Mouse (Mus musculus): Measurements from ENCODE around the gene Gldc. TPM values are rescaled to one million over a fixed set of nuclear protein-coding genes. Genes with fewer than 3 reads are reported as not detected.
"Not testable (repeated sequence)": the region's sequence is repeated elsewhere in the genome, so short reads cannot be mapped to it uniquely, and the experiment has no call there.

Gene Gldc
- 0.73 TPM in 1 of 2 replicates, not detected in the other for polyA plus RNA-seq (2012; ENCODE audit: insufficient read depth, low replicate concordance)

GRCm38 (mm10) chr19:30174919-30175571 is at the start of gene Gldc:
Gldc (minus strand) TSS chr19:30175429.
- no peak for TF ChIP-seq GATA1 (IDR thresholded peaks at IDR 0.05; ENCODE audit: borderline replicate concordance, low read length)
- no peak for TF ChIP-seq FLI1 (IDR thresholded peaks at IDR 0.05; ENCODE audit: low read length)
- no peaks in the 10 kb centered on the region for H3K36me3 ChIP-seq (replicated peaks; ENCODE audit: low read length)
- H3K4me3 ChIP-seq (replicated peaks): peak within 1 kb of the TSS; percentile 87
- H3K27me3 ChIP-seq (replicated peaks): peaks cover 63% of the 10 kb centered on the region
- peaks cover 9% of the 10 kb centered on the region for H3K4me1 ChIP-seq
- peaks cover 26% of the 10 kb centered on the region for H3K9me3 ChIP-seq

- not testable (repeated sequence) for H3K36me3 ChIP-seq (replicated peaks; ENCODE audit: low read length); H3K4me1 ChIP-seq; H3K9me3 ChIP-seq; H3K27me3 ChIP-seq (replicated peaks); H3K4me3 ChIP-seq (replicated peaks)
Observed at GRCm38 (mm10) chr19:30222593-30222992, 47.4 kb upstream of the Gldc start.

GRCm38 (mm10) chr19:30217335-30217734 is 42.1 kb upstream of the Gldc start:
- no peaks in the 10 kb centered on the region for H3K27me3 ChIP-seq (replicated peaks)
- no peaks in the 10 kb centered on the region for H3K4me1 ChIP-seq
- TF ChIP-seq GATA1 (IDR thresholded peaks at IDR 0.05; ENCODE audit: borderline replicate concordance, low read length) (no peak), FLI1 (IDR thresholded peaks at IDR 0.05; ENCODE audit: low read length) (no peak)
- H3K36me3 ChIP-seq (replicated peaks; ENCODE audit: low read length): no peaks in the 10 kb centered on the region
- H3K4me3 ChIP-seq (replicated peaks): no peak overlapping the region
- H3K9me3 ChIP-seq: no peaks in the 10 kb centered on the region

- Histone ChIP-seq H3K9me3 (no peaks in the 10 kb centered on the region), H3K27me3 (replicated peaks) (no peaks in the 10 kb centered on the region), H3K36me3 (replicated peaks; ENCODE audit: low read length) (no peaks in the 10 kb centered on the region), H3K4me1 (no peaks in the 10 kb centered on the region), H3K4me3 (replicated peaks) (no peak overlapping the region)
- TF ChIP-seq GATA1 (IDR thresholded peaks at IDR 0.05; ENCODE audit: borderline replicate concordance, low read length) (no peak), FLI1 (IDR thresholded peaks at IDR 0.05; ENCODE audit: low read length) (no peak)
Observed at GRCm38 (mm10) chr19:30216186-30216585, 41.0 kb upstream of the Gldc start.

- not testable (repeated sequence) for H3K4me3 ChIP-seq (replicated peaks); H3K36me3 ChIP-seq (replicated peaks; ENCODE audit: low read length); H3K4me1 ChIP-seq; H3K9me3 ChIP-seq; H3K27me3 ChIP-seq (replicated peaks)
Observed at GRCm38 (mm10) chr19:30215736-30216135, 40.5 kb upstream of the Gldc start.

- no peak for TF ChIP-seq GATA1 (IDR thresholded peaks at IDR 0.05; ENCODE audit: borderline replicate concordance, low read length)
- Histone ChIP-seq H3K4me3 (replicated peaks) (no peak overlapping the region), H3K4me1 (no peaks in the 10 kb centered on the region), H3K36me3 (replicated peaks; ENCODE audit: low read length) (no peaks in the 10 kb centered on the region), H3K9me3 (no peaks in the 10 kb centered on the region), H3K27me3 (replicated peaks) (no peaks in the 10 kb centered on the region)
Observed at GRCm38 (mm10) chr19:30214026-30214425, 38.8 kb upstream of the Gldc start.

- not testable (repeated sequence) for H3K4me3 ChIP-seq (replicated peaks); H3K9me3 ChIP-seq; H3K4me1 ChIP-seq; H3K36me3 ChIP-seq (replicated peaks; ENCODE audit: low read length)
- peaks cover 25% of the 10 kb centered on the region for H3K27me3 ChIP-seq (replicated peaks)
Observed at GRCm38 (mm10) chr19:30209006-30209405, 33.8 kb upstream of the Gldc start.

- Histone ChIP-seq H3K36me3 (replicated peaks; ENCODE audit: low read length) (no peaks in the 10 kb centered on the region), H3K27me3 (replicated peaks) (peaks cover 26% of the 10 kb centered on the region), H3K4me3 (replicated peaks) (no peak overlapping the region), H3K9me3 (peaks cover 4% of the 10 kb centered on the region; the same call in 1 of the 2 replicates), H3K4me1 (0 out of 2 replicates have a peak, but pooled peaks cover 3% of the 10 kb centered on the region)
- TF ChIP-seq FLI1 (IDR thresholded peaks at IDR 0.05; ENCODE audit: low read length) (no peak), GATA1 (IDR thresholded peaks at IDR 0.05; ENCODE audit: borderline replicate concordance, low read length) (no peak)
Observed at GRCm38 (mm10) chr19:30206981-30207380, 31.8 kb upstream of the Gldc start.

- Histone ChIP-seq H3K9me3 (peaks cover 4% of the 10 kb centered on the region; the same call in 1 of the 2 replicates), H3K27me3 (replicated peaks) (peaks cover 26% of the 10 kb centered on the region), H3K36me3 (replicated peaks; ENCODE audit: low read length) (no peaks in the 10 kb centered on the region), H3K4me3 (replicated peaks) (no peak overlapping the region), H3K4me1 (peaks cover 4% of the 10 kb centered on the region)
- no peak for TF ChIP-seq GATA1 (IDR thresholded peaks at IDR 0.05; ENCODE audit: borderline replicate concordance, low read length)
- no peak for TF ChIP-seq FLI1 (IDR thresholded peaks at IDR 0.05; ENCODE audit: low read length)
Observed at GRCm38 (mm10) chr19:30205874-30206273, 30.6 kb upstream of the Gldc start.

GRCm38 (mm10) chr19:30205159-30205816 is 30.1 kb upstream of the Gldc start:
- peaks cover 4% of the 10 kb centered on the region; the same call in 1 of the 2 replicates for H3K9me3 ChIP-seq
- H3K36me3 ChIP-seq (replicated peaks; ENCODE audit: low read length): no peaks in the 10 kb centered on the region
- H3K27me3 ChIP-seq (replicated peaks): peaks cover 26% of the 10 kb centered on the region
- H3K4me3 ChIP-seq (replicated peaks): no peak overlapping the region
- H3K4me1 ChIP-seq: peaks cover 9% of the 10 kb centered on the region
- TF ChIP-seq GATA1 (IDR thresholded peaks at IDR 0.05; ENCODE audit: borderline replicate concordance, low read length): no peak
- TF ChIP-seq FLI1 (IDR thresholded peaks at IDR 0.05; ENCODE audit: low read length): no peak

Measured in megakaryocyte, embryonic 14.5 days (primary cell).